Mouse (Mus musculus): ENCODE results near the gene Inava. TPM values are rescaled to one million over a fixed set of nuclear protein-coding genes. Genes with fewer than 3 reads are reported as not detected.
A peak's percentile ranks its signal among the peaks of the same experiment; 100 is the strongest.

The Inava gene
- total RNA-seq, 2 experiments from 2014 or later, result not detected

DNA sequence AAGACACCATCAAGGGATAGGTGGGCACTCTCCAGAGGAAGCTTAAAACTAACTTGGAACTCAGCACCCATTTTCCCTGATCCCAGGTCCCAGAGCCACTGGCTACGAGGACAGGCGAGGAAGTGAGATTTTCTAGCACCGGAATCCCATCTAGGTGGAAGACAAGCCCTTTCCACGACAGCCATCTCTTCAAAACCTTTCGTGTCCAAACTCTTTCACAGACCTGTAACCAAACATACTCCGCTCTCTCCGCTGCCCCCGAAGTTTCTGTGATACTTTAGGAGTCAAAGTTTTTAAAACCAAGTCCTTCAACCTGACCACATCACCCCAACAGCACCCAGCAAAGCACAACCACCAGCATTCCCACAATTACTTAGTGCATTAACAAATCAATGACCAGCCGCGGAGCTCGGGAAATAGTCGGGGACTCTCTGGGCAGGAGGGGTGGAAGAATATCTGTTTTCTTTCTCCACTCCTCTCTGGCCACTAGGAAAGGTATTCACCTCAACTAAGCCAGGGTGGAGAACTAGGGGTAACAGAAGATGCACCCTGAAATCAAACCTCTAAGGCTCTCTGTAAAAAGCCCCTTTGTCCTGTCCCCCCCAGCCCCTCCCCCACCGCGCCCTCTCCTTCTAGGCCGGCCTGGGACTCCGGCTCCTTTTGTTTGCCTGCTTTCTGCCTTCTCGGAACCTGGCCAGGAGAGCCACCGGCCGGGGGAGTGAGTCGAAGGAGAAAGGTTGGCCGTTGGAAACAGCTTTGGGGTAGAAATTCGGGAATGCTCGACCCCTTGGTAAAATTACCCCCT, 876 bp downstream of the Inava start:
- ATAC-seq (replicated peaks; ENCODE audit: low FRiP score, low TSS enrichment, poor library complexity, severe bottlenecking), result no peak

DNA sequence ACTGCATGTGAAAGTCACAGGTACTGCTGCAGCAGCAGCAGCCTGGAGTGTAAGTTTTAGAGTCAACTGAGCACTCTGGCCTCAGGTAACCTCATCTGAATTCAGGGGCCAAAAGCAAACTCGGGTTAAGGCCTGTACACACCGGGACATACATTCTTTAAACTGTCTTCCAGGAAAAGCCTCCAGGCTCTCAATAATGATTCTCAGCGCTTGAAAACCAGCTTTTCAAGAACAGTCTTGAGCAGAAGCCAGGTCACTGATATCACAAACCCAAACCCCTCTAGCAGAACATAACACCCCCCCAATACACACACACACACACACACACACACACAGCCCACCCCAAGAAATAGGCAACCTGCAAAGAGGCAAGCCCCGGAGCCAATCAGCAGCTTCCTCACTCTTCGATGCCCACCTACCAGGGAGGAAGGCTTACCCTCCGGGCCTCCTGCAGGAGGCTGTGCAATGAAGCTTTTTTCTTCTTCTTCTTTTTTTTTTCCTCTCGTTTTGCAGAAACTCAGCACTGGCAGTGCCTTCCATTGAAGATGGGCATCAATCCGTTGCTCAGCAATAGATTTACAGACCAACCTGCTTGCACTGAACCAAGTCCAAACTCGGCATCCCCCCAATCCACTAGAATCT, 1.7 kb downstream of the Inava start:
- ATAC-seq (replicated peaks; ENCODE audit: low FRiP score, low TSS enrichment, poor library complexity, severe bottlenecking), result no peak

DNA sequence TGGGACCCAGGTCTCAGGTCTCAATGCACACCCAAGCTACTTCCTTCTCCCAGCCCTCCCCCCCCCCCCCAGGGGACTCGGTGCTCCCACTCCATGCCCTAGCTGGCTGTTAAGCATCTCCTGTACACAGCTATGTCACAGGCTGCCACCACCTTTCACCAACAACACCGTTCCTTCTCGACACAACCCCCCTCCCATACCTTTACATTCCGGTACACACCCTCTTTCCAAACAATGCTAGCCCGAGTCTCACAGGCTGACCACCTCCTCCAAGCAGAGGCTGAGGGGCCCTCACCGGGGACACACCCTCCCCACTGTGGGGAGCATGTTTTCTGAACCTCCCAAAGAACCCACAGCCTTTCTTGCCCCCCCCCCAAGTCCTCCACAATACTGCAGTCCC, 2.5 kb downstream of the Inava start:
- no peak for ATAC-seq (replicated peaks; ENCODE audit: low FRiP score, low TSS enrichment, poor library complexity, severe bottlenecking)

DNA sequence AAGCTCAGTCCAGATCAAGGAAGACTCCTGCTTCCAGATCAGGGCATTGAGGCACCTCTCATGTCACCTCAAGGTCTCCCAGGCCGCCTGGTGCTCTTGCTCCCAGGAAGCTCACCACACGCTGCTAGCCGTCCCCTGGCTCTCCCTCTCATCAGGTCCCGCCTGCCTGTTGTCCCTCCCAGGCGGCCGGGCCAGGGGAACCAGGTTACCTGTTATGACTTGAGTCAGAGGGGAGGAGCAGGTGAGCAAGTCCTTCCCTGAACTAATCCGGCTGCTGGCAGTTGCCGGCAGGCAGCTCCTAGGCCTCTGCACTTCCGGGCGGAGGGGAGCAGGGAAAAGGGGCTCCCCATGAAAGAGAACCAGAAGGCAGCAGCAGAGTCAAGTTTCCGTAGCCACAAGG, 3.9 kb downstream of the Inava start:
- no peak for ATAC-seq (replicated peaks; ENCODE audit: low FRiP score, low TSS enrichment, poor library complexity, severe bottlenecking)

DNA sequence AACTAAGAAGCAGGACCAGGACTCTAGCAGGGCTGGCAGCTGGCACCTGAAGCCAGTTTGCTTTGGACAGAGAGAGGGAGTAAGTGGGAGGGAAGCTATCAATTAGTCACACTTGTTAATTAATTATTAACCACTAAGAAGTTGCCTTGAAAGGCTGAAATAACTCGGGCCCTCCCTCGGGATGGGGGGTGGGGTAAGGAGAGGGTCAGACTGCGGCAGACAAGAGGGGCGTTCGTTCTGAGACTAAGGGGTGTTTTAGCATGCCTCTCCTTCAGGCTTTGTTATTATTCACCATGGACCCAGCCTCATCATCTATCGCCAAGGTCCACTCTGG, 5.1 kb downstream of the Inava start:
- no peak for ATAC-seq (replicated peaks; ENCODE audit: low FRiP score, low TSS enrichment, poor library complexity, severe bottlenecking)

DNA sequence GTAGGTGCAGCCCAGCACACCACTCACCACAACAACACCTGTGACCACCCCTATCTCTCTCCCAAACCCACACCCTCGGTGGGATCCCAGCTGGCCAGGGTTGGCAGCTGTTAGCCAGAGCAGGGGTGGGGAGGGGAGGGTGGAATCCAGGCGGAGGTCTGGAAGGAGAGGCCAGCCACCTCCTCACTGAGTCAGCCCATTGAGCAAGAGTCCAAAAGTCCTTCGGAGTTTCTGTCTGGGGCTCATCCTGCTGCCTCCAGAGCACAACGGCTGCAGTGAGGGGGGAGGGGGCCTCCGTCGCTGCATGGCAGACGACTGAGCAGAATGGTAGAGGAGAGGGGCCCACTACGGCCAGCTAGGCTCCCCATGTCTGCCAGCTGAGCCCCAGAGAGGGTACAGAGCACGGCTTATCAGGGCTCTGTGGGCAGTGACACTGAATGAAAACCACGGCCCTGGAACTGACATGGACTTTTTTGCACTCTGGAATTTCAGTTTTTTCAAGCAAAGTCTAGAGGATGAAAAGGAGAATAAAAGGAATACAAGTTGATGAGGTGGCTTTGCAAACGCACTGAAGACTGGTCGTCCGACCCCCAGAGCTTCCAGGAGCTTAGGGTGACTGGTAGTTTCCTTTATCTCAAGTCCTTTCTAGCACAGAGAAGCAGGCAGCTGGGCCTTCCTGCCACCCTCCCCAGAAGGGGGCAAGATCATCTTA, 5.6 kb downstream of the Inava start:
- peak; percentile 42; the same call in 1 of the 2 replicates for ATAC-seq (replicated peaks; ENCODE audit: low FRiP score, low TSS enrichment, poor library complexity, severe bottlenecking)

DNA sequence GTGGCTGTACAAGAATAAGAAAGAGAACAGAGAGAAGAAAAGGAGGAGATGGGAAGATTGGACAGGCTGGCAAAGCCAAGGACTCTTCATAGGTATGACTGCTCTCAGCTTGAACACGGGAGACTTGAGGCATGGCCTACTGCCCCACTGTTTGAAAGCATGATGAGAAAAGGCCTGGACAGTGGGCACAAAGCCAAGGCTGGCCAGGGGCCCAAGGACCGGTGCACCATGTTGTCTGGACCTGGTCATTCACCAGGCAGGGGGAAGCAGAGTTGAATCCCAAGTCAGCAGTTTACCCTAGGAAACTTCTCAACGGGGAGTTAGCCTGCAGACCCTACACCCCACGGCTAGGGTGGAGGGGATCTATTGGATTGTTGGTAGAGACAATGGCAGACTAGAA, 6.2 kb downstream of the Inava start:
- ATAC-seq (replicated peaks; ENCODE audit: low FRiP score, low TSS enrichment, poor library complexity, severe bottlenecking), result no peak

DNA sequence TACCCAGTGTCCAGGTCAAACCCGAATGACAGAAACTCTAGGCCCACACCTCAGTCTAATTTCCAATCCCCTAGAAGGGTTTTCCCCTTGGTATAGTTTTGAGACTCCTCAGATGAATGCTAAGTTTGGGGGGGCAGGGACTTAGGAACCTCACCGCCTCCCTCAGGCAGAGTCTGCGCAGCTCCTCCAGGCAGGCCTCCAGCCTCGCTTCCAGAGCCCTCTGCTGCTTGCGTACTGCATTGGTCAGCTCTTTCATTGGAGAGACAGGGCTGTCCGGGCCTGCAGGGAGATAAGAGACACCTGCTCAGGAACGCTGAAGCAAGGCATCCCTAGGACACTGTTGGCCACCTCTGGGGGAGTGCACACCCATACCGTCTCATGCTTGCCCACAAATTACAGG, 7.4 kb downstream of the Inava start:
- ATAC-seq (replicated peaks; ENCODE audit: low FRiP score, low TSS enrichment, poor library complexity, severe bottlenecking), result no peak

DNA sequence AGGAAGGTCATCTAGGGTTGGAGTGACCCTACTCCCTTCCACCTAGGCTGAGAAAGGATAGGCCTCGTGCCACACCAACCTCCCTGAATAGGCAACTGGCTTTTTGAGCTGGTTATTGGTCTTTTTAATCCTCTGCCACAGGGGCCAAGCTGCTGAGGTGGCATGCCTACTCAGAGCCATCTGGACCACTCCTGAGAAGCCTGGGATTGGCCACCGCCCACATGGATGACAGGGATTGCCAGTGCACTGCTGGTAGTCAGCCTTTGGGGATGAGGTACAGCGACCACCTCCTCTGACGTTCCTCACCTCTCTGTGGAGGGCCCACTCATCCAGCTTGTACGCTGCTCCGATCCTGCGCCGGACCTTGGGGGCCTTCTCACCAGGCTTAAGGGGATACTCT, 8.2 kb downstream of the Inava start:
- no peak for ATAC-seq (replicated peaks; ENCODE audit: low FRiP score, low TSS enrichment, poor library complexity, severe bottlenecking)

DNA sequence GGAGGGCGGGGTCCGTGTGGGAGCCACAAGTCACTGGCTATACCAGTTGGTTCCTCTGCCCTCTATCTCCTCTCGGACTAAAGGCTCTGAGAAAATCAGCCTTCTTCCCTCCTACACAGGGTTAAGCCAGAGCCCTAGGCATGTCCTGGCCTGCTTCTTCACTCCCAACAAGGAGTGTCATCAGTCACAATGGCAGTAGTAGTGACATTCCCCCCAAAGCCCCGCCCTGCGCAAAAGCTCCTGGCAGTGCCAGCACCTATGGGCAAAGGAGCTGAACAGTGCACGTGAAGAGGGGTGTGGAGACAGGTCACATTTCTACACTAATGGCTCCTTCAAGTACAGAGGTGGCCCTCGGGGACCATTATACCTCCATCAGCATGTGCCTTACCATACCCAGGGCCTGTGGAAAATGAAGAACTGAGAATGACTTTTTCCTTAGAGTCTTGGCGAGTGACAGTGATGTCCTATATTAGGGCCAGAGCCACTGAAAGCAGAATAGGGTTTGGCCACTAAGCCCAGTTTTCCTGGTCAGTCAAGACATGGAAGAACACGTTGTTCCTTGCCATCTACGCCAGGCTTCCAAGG, 10.2 kb downstream of the Inava start:
- no peak for ATAC-seq (replicated peaks; ENCODE audit: low FRiP score, low TSS enrichment, poor library complexity, severe bottlenecking)

DNA sequence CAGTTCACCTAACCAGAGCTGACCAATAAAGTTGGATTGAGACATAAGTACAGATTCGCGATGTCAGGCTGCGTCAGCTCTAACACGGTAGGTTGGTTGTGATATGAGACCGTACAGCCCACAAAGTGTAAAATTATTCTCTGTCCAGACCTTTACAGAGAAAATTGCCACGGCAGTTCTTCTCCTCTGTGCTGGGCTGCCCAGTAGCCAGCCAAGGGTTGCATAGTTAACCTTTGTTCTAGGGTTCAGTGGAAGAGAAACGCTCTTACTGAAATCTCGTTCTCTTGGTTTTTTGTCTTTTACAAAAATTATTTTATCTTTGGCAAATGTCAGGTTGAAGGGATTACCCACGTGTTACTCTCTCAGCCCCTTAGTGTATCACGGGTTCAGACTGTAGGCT, 11.7 kb downstream of the Inava start:
- no peak for ATAC-seq (replicated peaks; ENCODE audit: low FRiP score, low TSS enrichment, poor library complexity, severe bottlenecking)

DNA sequence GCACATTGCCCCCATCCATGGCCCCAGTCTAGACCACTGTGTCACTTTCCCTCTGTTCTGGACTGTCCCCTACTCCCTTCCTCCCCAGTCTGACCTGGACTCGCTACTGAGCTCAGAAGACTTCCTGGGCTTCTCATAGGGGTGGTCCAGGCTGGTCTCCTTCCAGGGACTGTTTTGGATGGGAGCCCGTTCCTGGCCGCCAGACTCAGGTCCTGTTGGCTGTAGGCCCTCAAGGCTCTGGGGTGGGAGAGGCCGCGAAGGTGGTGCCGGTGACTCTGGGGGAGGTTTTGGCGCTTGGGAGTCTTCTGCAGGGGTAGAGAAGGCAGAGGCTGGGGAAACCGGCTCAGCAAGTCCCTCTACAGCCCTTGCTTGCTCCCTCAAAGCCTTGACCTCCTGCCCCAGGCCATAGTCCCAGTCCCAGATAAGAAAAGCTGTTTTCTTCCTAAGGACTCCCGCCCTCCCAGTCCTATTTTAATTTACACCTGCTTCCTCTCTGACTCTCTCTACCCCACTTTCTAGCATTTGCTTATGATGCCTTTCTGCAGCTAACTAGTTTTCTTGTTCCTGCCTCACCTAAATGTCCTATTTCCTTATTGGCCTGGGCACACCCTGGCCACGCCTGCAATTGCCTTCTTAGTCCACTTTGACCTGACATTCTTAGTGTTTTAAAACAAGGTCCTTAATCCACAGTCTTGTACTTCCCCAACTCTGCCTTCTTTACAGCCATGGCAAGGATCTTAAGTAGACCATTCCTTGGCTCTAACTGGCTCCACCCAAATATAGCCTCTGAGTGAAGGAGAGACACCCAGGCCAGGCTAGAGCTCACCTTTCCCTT, 13.8 kb downstream of the Inava start:
- ATAC-seq (replicated peaks; ENCODE audit: low FRiP score, low TSS enrichment, poor library complexity, severe bottlenecking), result no peak

DNA sequence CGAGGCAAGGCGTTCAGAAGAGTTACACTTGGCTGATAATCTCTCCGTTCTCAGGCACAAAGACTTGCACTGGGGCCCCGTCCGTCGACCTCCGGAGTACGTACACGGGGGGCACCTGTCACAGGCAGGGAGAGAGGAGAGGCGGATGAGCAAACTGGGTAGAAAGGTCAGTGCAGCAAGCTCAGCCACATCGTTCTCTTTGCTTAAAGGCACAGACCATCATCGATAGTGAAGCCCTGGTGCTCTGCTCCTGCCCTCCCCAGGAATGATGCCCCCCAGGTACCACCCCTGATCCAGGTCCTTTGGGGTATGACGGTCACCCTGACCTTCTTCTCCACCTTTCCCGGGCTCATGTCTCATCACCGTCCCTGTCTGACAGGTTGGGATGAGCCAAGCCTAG, 19.8 kb downstream of the Inava start:
- no peak for ATAC-seq (replicated peaks; ENCODE audit: low FRiP score, low TSS enrichment, poor library complexity, severe bottlenecking)

DNA sequence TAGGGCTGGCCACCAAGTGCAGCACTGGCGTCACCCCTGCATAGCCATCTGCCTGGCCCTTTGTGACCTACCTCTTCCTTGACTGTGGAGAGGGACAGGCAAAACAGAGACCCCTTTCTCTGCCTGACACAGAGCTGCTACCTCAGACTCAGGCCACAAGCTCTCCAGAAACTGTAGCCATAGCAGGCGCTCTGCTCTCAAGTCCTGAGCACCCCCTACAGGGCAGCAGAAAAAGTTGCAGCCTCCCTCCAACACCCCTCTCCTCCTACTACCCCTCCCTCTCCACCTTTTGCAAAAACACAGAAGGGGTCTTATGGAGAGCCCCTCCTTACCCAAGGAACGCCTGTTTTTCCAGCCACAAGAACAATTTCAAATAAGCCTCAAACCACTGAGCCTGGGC, 21.3 kb downstream of the Inava start, which contains the start of gene Mroh3:
Gene Mroh3 (minus strand): TSS at position 26 of the 400 bp plus-strand sequence.
- peak; percentile 88 for ATAC-seq (replicated peaks; ENCODE audit: low FRiP score, low TSS enrichment, poor library complexity, severe bottlenecking)

DNA sequence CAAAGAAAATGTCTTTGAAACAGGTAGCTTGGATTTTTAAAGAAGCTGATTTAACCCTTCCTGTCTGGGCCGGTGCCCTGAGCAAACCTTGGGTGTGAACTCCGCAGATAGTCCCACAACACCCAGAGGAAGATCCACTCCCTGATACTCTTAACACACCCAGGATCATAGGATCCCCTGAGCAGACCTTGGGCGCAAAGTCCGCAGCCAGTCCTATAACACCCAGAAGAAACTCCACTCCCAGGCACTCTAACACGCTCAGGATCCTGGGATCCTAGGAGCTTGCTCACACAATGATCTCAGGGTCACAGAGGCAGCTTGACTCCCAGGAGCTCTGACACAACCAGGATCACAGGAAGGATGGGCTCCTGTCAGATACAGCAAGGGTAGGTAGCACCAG, 44.0 kb downstream of the Inava start:
- ATAC-seq (replicated peaks; ENCODE audit: low FRiP score, low TSS enrichment, poor library complexity, severe bottlenecking), result no peak

DNA sequence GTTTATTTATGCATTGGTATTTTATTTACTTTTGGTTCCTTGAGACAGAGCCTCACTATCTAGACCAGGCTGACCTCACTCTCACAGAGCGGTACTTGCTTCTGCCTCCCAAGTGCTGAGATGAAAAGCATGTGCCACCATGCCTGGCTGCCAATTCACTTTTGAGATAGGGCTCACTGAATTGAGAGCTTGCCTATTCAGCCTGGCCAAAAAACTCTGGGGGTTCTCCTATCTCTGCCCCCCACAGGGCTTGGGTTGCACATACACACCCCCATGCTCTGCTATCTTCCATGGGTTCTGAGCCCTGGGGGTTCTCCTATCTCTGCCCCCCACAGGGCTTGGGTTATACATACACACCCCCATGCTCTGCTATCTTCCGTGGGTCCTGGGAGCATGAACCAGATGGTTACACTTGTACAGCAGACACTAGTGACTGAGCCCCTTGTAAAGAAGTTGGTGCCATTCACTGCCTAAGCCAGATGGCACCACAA, 54.5 kb downstream of the Inava start:
- peak; percentile 86 for ATAC-seq (replicated peaks; ENCODE audit: low FRiP score, low TSS enrichment, poor library complexity, severe bottlenecking)

DNA sequence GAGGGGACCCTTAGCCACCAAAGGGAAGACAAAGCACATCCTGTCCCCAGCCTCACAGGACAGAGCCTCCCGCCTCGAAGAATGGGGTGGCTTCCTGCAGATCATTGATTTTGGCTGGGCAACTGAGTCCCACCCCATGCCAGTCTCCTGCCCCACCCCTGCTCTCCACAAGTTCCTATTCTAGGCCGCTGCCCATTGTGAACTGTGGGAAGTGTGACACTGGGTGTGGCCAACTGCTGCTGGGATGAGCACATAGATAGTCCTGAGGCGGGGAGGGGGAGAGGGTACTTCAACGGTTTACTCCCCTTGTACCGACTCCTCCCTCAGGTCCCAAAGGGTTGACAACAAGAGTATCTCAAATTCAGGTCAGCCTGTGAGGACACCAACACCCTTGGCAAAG, 55.3 kb downstream of the Inava start:
- peak; percentile 32 for ATAC-seq (replicated peaks; ENCODE audit: low FRiP score, low TSS enrichment, poor library complexity, severe bottlenecking)

DNA sequence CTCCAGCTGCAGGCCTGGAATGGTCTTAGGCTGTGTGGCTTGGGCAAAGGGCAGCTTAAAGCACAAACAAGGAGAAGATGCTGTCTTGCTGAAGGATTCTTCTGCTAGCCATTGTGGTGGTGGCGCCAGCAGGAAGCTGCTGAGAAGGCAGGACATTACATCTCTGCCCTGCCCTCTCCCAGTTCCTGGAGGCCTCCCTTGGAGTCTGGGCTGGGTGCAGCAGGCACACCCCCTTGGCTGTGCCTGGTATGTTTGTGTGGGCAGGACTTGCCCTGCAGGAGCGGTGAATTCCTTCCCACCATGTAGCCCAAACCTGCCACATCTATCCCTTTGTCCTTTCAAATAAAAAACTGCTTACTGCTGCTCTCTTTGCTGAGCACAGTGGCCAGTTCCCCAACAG, 57.0 kb downstream of the Inava start:
- no peak for ATAC-seq (replicated peaks; ENCODE audit: low FRiP score, low TSS enrichment, poor library complexity, severe bottlenecking)

DNA sequence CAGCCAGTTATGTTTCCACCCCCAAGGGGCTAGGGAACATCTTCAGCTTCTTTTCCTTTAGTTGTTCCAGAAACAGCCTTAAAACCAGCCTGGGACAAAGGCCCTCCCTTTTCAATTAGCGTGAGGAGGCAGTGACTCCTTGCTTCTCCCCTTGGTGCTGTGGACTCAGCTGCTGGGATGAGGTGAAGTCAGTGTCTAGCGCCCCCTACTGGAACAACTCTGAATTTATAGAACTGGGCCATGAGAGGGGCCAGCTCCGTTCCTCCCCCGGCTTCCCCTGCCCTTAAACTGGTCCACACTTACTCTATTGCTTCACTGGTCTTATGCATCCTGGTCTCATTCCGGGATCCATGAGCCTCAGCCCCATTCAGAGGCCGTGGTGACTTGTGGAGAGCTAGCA, 58.9 kb downstream of the Inava start:
- 0 out of 2 replicates have a peak, but pooled peaks have one; percentile 31 for ATAC-seq (replicated peaks; ENCODE audit: low FRiP score, low TSS enrichment, poor library complexity, severe bottlenecking)

Measured in megakaryocyte-erythroid progenitor cell, adult 5-6 weeks (primary cell).